Mouse (Mus musculus) embryonic facial prominence, embryonic 12.5 days (tissue): ENCODE data around the gene Olfr1269. TPM values are rescaled to one million over a fixed set of nuclear protein-coding genes. Genes with fewer than 3 reads are reported as not detected.

ENCODE experiments used
- ATAC-seq: fragments of 200-750 bp; cut with Nextera tagmentation; 2 replicates; pipeline ENCODE4 v1.8.0; 2017; ENCODE audit not compliant: insufficient number of reproducible peaks, insufficient read depth, low FRiP score, low TSS enrichment
- H3K27ac ChIP-seq: fragments of 300-500 bp; sonication (generic); 2 replicates; pipeline ENCODE4 v1.5.1; 2016; ENCODE audit warnings: mild to moderate bottlenecking
- H3K27me3 ChIP-seq: fragments of 300-500 bp; sonication (generic); 2 replicates; pipeline ENCODE4 v1.6.1; 2016; ENCODE audit warnings: mild to moderate bottlenecking, moderate library complexity
- H3K36me3 ChIP-seq: fragments of 300-500 bp; sonication (generic); 2 replicates; pipeline ENCODE4 v1.6.1; 2016; ENCODE audit warnings: mild to moderate bottlenecking
- H3K4me1 ChIP-seq: fragments of 300-500 bp; sonication (generic); 2 replicates; pipeline ENCODE4 v1.6.1; 2016
- H3K4me2 ChIP-seq: fragments of 300-500 bp; sonication (generic); replicated peaks from 2 replicates; pipeline ENCODE4 v1.6.1; 2016; ENCODE audit warnings: mild to moderate bottlenecking, moderate library complexity
- H3K4me3 ChIP-seq: fragments of 300-500 bp; sonication (generic); 2 replicates; pipeline ENCODE4 v1.5.1; 2016; ENCODE audit warnings: mild to moderate bottlenecking
- H3K9ac ChIP-seq: fragments of 300-500 bp; sonication (generic); 2 replicates; pipeline ENCODE4 v1.6.1; 2016; ENCODE audit warnings: mild to moderate bottlenecking, moderate library complexity
- H3K9me3 ChIP-seq: fragments of 300-500 bp; sonication (generic); 2 replicates; pipeline ENCODE4 v1.6.1; 2016; ENCODE audit warnings: mild to moderate bottlenecking, moderate library complexity
- WGBS: fragments of 180-500 bp; shearing (Covaris S2); methylation state at CpG from one replicate; pipeline ENCODE4 v1.1.7; 2016; 5-methylcytosine and 5-hydroxymethylcytosine counted together
- polyA plus RNA-seq: library from polyadenylated mRNA; unstranded; fragments of >200 nt; fragmentation: Nextera tagmentation; extraction: Ambion mirVana; gene quantifications from 2 replicates; pipeline ENCODE4 v1.2.1, GENCODE M21; 2016

Olfr1269 gene
- not detected in 2 replicates for polyA plus RNA-seq

DNA sequence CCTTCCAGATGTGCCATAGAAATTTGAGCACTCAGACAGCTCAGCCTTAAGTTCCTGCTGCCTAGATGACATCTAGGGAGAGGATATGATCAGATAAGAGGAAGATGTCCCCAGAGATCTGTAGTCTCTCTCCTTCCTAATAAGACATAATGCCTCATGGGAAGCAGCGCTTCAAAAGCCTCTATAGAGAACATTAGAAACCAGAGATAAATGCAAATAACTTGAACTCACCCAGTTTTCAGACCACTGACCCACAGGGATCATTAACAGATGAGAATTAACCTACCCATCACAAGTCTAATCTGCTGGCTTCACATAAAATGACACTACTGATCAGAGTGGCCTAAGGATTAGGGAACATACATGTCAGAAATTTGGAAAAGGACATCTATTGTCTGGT lies at the start of gene Olfr1269:
Olfr1269 (minus strand) TSS at position 101 of the 400 bp plus-strand sequence.
- 93% methylated on average over 1 of the region's 1 CpGs for WGBS
- H3K4me1 ChIP-seq, result no peaks in the 10 kb centered on the region

GRCm38 (mm10) chr2:90153916-90154315 lies 32.7 kb upstream of the Olfr1269 start:
- H3K27ac ChIP-seq, result no peak overlapping the region
- H3K36me3 ChIP-seq, result no peaks in the 10 kb centered on the region
- H3K9ac ChIP-seq, result no peak overlapping the region
- no peak overlapping the region for H3K4me3 ChIP-seq
- H3K27me3 ChIP-seq, result no peaks in the 10 kb centered on the region
- H3K9me3 ChIP-seq, result no peaks in the 10 kb centered on the region
- WGBS, result 89% methylated on average over 9 of the region's 9 CpGs
- H3K4me1 ChIP-seq, result no peaks in the 10 kb centered on the region
- H3K4me2 ChIP-seq, result no peak overlapping the region
- no peak for ATAC-seq

More for the DNA sequence above, at the start of gene Olfr1269:
- Histone ChIP-seq H3K4me2 (no peak within 1 kb of the TSS), H3K9ac (no peak within 1 kb of the TSS), H3K9me3 (no peaks in the 10 kb centered on the region), H3K27ac (no peak within 1 kb of the TSS), H3K36me3 (no peaks in the 10 kb centered on the region), H3K27me3 (no peaks in the 10 kb centered on the region), H3K4me3 (no peak within 1 kb of the TSS)
- ATAC-seq, result no peak

GRCm38 (mm10) chr2:90152991-90153390 lies 31.8 kb upstream of the Olfr1269 start, which contains the start of gene Olfr1270:
Gene Olfr1270, minus strand, starts transcription at chr2:90153091.
- no peaks in the 10 kb centered on the region for H3K27me3 ChIP-seq
- no peak within 1 kb of the TSS for H3K27ac ChIP-seq
- H3K9ac ChIP-seq, result no peak within 1 kb of the TSS
- no peaks in the 10 kb centered on the region for H3K36me3 ChIP-seq
- H3K9me3 ChIP-seq, result no peaks in the 10 kb centered on the region
- H3K4me1 ChIP-seq, result no peaks in the 10 kb centered on the region
- 96% methylated on average over 3 of the region's 3 CpGs for WGBS
- no peak within 1 kb of the TSS for H3K4me2 ChIP-seq
- ATAC-seq, result no peak
- H3K4me3 ChIP-seq, result no peak within 1 kb of the TSS

DNA sequence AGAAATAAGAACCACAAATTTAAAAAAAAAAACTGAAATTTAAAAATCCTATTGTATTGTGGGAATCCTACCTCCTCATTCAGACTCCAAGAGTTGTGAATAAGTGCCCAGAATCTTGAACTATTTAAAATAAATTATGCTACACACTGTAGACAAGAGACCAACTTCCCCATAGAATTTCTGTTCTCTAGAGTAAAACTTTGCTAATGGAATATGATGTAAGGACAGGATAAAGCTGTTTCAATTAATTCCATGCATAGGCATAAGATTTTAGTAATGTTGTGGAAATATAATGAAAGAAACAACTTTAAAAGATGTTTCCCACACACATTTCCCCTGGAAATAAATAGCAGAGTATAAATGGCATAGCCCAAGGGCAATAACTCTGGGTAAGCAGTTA lies 21.0 kb upstream of the Olfr1269 start, which contains the start of gene Olfr32:
Olfr32 (minus strand) TSS at position 101 of the 400 bp plus-strand sequence.
- Histone ChIP-seq H3K9me3 (no peaks in the 10 kb centered on the region), H3K4me1 (no peaks in the 10 kb centered on the region), H3K9ac (no peak within 1 kb of the TSS), H3K27me3 (no peaks in the 10 kb centered on the region), H3K27ac (no peak within 1 kb of the TSS), H3K36me3 (no peaks in the 10 kb centered on the region), H3K4me2 (no peak within 1 kb of the TSS), H3K4me3 (no peak within 1 kb of the TSS)
- no peak for ATAC-seq

DNA sequence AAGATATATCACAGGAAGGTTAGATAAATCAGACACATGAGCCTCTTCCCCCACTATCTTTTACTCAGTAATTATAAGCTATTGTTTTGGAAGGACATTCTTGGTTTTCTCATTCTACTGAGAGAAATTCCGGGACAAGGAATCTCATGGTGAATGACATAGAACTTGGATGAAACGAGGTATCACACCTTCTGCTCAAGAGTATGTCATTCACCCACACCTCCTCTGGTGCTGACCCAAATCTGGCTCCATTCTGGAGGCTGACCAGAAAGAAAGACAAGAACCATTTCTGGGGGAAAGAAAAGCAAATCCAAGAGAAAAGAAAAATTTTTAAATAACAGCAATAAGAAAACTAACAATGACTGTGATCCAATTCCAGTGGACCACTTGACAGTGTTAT lies 51.1 kb downstream of the Olfr1269 start:
- no peak overlapping the region for H3K9ac ChIP-seq
- H3K27ac ChIP-seq, result no peak overlapping the region
- no peaks in the 10 kb centered on the region for H3K27me3 ChIP-seq
- H3K36me3 ChIP-seq, result no peaks in the 10 kb centered on the region
- no peaks in the 10 kb centered on the region for H3K9me3 ChIP-seq
- 75% methylated on average over 2 of the region's 2 CpGs for WGBS
- H3K4me1 ChIP-seq, result no peaks in the 10 kb centered on the region
- no peak for ATAC-seq
- H3K4me3 ChIP-seq, result no peak overlapping the region
- H3K4me2 ChIP-seq, result no peak overlapping the region

Other genes starting within 250 kb of the Olfr1269 start
- gene Olfr1257, start 243.0 kb downstream of the Olfr1269 start, polyA plus RNA-seq, result not detected in 2 replicates
- not detected in 2 replicates for gene Olfr1258, start 194.1 kb downstream of the Olfr1269 start, polyA plus RNA-seq
- gene Olfr1259, start 172.7 kb downstream of the Olfr1269 start, polyA plus RNA-seq, result 0.04 TPM in 1 of 2 replicates, not detected in the other
- not detected in 2 replicates for gene Olfr1260, start 147.1 kb downstream of the Olfr1269 start, polyA plus RNA-seq
- not detected in 2 replicates for gene Olfr1261, start 130.2 kb downstream of the Olfr1269 start, polyA plus RNA-seq
- not detected in 2 replicates for gene Olfr1262, start 121.3 kb downstream of the Olfr1269 start, polyA plus RNA-seq
- not detected in 2 replicates for gene Olfr1263, start 109.3 kb downstream of the Olfr1269 start, polyA plus RNA-seq
- gene Olfr1264, start 95.8 kb downstream of the Olfr1269 start, polyA plus RNA-seq, result not detected in 2 replicates
- gene Olfr1265, start 86.1 kb downstream of the Olfr1269 start, polyA plus RNA-seq, result not detected in 2 replicates
- gene Olfr140, start 57.8 kb downstream of the Olfr1269 start, polyA plus RNA-seq, result not detected in 2 replicates
- gene Olfr32, start 20.9 kb upstream of the Olfr1269 start, polyA plus RNA-seq, result not detected in 2 replicates
- gene Olfr1270, start 31.7 kb upstream of the Olfr1269 start, polyA plus RNA-seq, result not detected in 2 replicates
- not detected in 2 replicates for gene Olfr1506, start 103.1 kb upstream of the Olfr1269 start, polyA plus RNA-seq
- not detected in 2 replicates for gene Olfr142, start 136.2 kb upstream of the Olfr1269 start, polyA plus RNA-seq
- not detected in 2 replicates for gene Olfr1271, start 149.6 kb upstream of the Olfr1269 start, polyA plus RNA-seq
- not detected in 2 replicates for gene Olfr1272, start 171.4 kb upstream of the Olfr1269 start, polyA plus RNA-seq
- not detected in 2 replicates for gene Gm13769, start 200.8 kb upstream of the Olfr1269 start, polyA plus RNA-seq